Mouse (Mus musculus) adrenal gland (tissue): Measurements from ENCODE around the gene Farp2.
"Not testable (repeated sequence)": the region's sequence is repeated elsewhere in the genome, so short reads cannot be mapped to it uniquely, and the experiment has no call there.

Experiments
- intact Hi-C: fragments of 180-260 bp; cut with DNase I; formaldehyde crosslinking; loops from one replicate; pipeline ENCODE4 v1.15.1; 2025
- long read RNA-seq, 2 experiments: library from polyadenylated mRNA; unstranded; transcript quantifications; one replicate each; pipeline ENCODE4 v2.0.0; 2020; ENCODE audit warnings: borderline replicate concordance in 1 of 2; ENCODE audit not compliant: insufficient replicate concordance in 1 of 2

The Farp2 gene
- long read RNA-seq, experiment 1, partial matches to known transcripts, result 0 of 7 reads
- long read RNA-seq, experiment 1, other reads (novel, unspliced or antisense), result 3 of 7 reads
- long read RNA-seq, experiment 2, partial matches to known transcripts, result 2 of 7 reads
- long read RNA-seq, experiment 2, other reads (novel, unspliced or antisense), result 2 of 7 reads

GRCm38 (mm10) chr1:93511585-93512350 is at the start of gene Farp2:
Gene Farp2 (plus strand): TSS chr1:93512079.
- intact Hi-C loops, result loop anchor here (5.0 to 10.0 kb wide), 2 partner anchors 121 to 213 kb away; no protein-coding TSS in a partner anchor

DNA sequence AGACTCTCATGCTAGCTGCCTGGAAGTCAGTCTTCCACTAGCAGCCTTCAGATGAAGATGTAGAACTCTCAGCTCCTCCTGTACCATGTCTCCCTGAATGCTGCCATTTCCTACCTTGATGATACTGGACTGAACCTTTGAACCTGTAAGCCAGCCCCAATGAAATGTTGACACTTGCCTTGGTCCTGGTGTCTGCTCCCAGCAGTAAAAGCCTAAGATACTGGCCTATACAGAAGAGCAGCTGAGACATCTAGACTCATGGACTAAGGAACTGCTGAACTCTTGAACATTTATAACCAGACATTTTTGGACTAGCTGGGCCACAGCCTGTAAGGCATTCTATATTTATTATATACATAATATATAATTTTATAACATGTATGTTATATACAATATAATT is 46.8 kb upstream of the Farp2 start:
- intact Hi-C loops, result no loop called here

DNA sequence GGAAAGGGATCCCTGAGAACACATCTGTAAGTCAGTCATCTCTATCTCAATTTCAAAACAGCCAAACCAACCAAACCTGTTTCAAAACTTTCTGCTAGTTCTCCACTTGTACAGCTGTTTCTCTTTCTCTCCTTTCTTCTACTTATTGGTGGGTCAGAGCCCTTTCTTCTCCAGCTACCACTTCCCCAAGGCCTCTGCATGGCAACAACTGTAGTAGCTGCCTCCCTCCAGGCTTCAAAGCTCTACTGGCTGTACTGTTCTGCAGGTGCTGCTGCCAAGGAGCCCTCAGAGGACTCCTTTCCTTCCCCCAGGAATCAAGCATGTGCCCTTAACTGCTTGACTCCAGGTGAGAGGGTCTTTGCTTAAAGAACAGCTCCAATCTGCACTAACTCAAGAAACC is 46.1 kb upstream of the Farp2 start:
- intact Hi-C loops, result no loop called here

DNA sequence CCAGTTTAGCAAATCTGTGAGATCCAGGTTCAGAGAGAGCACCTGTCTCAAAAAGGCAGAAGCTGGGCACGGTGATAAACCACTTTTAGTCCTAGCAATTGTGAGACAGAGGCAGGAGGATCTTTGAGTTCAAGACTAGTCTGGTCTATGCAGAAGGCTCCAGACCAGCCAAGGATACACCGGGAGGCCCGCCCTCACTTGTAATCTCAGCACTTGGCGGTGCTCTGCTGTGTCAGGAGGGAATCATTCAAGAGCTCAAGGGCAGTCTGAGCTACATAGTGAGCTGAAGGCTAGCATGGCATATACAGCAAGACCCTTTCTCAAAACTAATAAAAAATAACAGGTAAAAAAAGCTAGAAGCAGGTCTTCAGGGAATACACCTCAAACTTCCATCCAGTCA is 43.3 kb upstream of the Farp2 start:
- intact Hi-C loops, result no loop called here

- intact Hi-C loops, result no loop called here
Observed at GRCm38 (mm10) chr1:93475694-93476093, 36.2 kb upstream of the Farp2 start.

- intact Hi-C loops, result loop anchor here (2.0 kb wide), 1 partner anchor 33 kb away; no protein-coding TSS in a partner anchor
Observed at GRCm38 (mm10) chr1:93477758-93478585, 33.9 kb upstream of the Farp2 start.

- intact Hi-C loops, result loop anchor here (2.0 kb wide), 1 partner anchor 34 kb away; no protein-coding TSS in a partner anchor
Observed at GRCm38 (mm10) chr1:93478586-93479475, 33.0 kb upstream of the Farp2 start, which contains the start of gene Hdlbp. Gene Hdlbp (minus strand): TSS chr1:93478815.

DNA sequence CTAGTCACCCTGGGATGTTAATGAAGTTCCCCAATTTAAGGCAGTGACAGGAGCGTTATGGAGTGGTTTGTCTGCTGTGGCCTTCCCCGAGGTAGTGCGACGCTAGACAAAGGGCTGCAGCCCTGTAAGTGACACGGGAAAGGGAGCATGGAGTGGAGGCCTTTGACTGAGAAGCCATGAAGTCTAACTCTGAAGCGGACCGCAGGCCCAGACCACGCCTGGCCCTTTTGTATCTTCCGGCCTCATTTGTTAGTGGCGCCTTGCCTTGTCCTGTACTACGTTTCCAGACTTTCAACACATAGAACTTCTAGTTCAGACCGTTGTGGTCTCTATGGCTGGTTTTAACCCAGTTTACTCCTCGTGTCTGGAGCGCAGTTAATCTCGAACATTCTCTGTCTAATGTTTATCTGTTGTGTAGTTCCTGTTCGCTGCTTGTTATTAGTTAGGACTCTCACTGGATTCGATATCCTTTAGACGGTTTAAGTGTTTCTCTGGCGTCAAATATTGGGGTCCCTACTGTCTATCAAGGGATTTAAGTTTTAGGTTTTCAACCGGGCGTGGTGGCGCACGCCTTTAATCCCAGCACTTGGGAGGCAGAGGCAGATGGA is 32.3 kb upstream of the Farp2 start:
- intact Hi-C loops, result loop anchor here (2.0 kb wide), 1 partner anchor 35 kb away; no protein-coding TSS in a partner anchor

DNA sequence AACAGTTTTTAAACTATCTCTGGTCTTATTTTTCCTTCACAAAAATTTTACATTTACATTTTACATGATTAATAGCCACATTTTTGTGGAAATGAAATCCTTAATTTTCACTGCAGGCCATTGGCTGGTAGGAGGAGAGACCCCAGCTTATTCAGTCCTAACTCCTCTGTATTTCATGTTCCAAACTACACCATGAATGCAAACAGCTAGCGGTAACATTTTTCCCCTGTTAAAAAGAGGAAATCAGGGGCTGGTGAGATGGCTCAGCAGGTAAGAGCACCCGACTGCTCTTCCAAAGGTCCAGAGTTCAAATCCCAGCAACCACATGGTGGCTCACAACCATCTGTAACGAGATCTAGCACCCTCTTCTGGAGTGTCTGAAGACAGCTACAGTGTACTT is 25.6 kb upstream of the Farp2 start:
- intact Hi-C loops, result not testable (repeated sequence)

DNA sequence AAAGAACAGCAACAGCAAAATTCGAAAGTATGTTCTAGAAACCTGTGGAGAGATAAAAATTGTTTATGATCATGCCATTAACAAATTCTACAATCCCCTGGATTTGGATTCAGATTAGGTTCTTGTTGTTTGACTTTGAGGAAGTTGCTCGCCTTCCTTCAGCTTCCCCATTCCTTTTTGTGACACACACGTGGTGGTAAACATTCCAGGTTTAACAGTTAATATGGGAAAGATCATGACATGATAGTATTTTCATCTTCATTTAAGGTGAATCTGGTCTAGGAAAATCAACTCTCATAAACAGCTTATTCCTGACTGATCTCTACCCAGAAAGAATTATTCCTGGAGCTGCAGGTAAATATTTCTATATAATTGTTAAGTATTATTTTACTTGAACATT is 16.6 kb upstream of the Farp2 start:
- intact Hi-C loops, result no loop called here

DNA sequence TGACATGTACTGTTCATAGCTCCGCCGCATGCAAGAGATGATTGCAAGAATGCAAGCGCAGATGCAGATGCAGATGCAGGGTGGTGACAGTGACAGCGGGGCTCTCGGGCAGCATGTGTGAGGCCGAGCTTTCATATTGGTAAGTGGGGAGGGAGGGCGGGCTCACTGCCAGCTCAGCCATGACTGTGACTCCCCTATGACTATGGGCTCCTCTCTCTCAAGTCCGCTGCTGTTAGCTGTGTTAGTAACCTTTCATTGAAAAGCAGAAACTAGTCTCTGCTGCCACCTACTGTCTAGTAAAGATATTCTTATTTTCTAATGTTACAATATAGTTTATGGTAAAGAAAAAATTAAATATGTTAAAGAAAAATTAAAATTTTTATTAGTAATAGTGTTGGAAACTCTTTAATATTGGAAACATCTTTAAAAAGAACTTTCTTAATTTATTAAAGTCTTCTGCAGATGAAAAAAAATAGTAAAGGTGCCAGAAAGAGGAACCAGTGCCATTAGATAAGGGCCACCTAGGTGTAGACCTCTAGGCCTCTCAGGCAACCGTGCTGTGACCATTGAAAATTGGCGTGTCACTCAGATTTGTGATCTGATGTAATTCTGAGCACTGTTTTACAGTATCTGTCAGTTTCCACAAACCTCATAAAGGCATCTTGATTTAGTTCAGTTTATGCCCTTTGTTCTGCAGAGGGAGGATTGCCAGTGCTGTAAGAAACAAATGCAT is 4.8 kb upstream of the Farp2 start:
- intact Hi-C loops, result loop anchor here (5.0 to 10.0 kb wide), 3 partner anchors 80 to 335 kb away; no protein-coding TSS in a partner anchor

- intact Hi-C loops, result loop anchor here (5.0 to 10.0 kb wide), 3 partner anchors 81 to 336 kb away; no protein-coding TSS in a partner anchor
Observed at GRCm38 (mm10) chr1:93508576-93508975, 3.3 kb upstream of the Farp2 start.

DNA sequence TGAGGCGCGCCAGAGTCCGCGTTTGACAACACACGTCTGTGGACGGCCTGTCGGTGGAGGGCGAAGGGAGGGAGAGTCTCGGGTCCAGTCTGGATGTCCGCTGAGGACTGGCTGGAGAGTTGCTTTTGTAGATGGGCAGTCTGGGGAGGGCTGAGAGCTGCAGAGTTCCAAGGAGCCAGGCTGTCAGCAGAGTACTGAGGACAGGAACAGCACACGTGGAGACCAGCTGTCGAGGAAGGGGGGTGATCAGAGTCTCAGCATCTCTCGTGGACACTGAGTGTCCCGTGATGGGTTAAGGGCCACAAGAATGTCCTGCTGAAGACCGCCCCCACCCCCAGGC is 442 bp downstream of the Farp2 start:
- intact Hi-C loops, result loop anchor here (5.0 to 10.0 kb wide), 2 partner anchors 120 to 212 kb away; no protein-coding TSS in a partner anchor

GRCm38 (mm10) chr1:93513221-93513620 is 1.3 kb downstream of the Farp2 start:
- intact Hi-C loops, result loop anchor here (5.0 to 10.0 kb wide), 2 partner anchors 119 to 212 kb away; no protein-coding TSS in a partner anchor

- intact Hi-C loops, result no loop called here
Observed at GRCm38 (mm10) chr1:93521491-93521890, 9.6 kb downstream of the Farp2 start.

DNA sequence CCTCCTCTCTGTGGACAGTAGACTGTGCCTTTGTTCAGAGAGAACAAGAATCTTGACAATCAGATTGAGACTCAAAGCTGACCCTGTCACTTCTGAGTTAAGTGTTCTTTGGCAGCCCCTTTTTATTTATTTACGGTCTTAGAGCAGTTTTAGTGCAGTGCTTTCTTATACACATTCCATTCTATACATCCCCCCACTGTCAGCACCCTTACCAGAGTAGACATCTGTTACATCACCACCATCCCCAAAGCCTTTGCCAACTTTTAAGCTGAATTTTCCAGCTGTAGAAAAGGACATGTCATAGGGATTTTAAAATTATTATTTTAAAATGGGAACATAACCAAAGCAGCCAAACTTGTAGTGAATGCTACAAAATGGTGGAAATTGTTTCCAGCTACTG is 10.4 kb downstream of the Farp2 start:
- intact Hi-C loops, result no loop called here

GRCm38 (mm10) chr1:93529801-93530200 is 17.9 kb downstream of the Farp2 start:
- intact Hi-C loops, result no loop called here

DNA sequence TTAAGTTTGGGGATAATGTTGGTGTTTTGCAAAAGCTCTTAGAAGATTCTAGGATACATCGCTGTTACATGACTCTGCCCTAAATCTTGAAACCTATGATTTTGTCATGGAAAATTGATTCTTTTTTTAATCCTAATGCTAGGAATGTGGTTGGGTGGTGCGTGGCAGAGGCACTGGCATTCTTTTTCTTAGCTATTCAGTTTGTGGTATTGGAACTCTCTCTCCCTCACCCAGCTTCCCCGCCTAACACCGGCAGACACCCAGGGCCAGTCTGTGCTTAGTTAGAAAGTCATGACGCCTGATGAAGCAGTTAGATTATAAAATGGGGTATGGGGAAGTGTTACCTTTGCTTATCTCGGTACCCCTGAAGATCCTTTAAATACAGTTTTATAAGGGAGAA is 25.3 kb downstream of the Farp2 start:
- intact Hi-C loops, result no loop called here

DNA sequence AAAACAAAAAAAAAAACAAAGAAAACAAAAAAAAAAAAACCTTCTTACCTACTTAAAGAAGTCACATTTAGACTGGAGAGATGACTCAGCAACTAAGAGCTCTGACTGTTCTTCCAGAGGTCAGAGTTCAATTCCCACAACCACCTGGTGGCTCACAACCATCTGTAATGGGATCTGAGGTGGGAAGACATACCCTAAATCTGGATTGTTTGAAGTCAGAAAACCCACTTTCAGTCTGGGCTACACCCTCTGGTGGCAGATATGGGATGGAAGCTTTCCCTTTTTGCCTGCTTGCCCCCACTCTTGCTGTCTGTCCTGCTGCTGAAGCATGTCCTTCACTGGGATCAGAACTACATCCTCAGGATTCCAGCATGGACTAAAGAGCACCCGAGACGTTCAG is 31.3 kb downstream of the Farp2 start:
- intact Hi-C loops, result no loop called here
